Mouse (Mus musculus) myocyte (in vitro differentiated cells): ENCODE results near the gene Arhgap22. TPM values are rescaled to one million over a fixed set of nuclear protein-coding genes. Genes with fewer than 3 reads are reported as not detected.
A peak's percentile ranks its signal among the peaks of the same experiment; 100 is the strongest.

Experiments
- H3K27me3 ChIP-seq: one replicate; pipeline ENCODE4 v1.6.1; 2011; ENCODE audit not compliant: control insufficient read depth, insufficient read depth, insufficient read length
- H3K36me3 ChIP-seq: one replicate; pipeline ENCODE4 v1.6.1; 2011; ENCODE audit not compliant: control insufficient read depth, insufficient read depth
- H3K4me2 ChIP-seq: one replicate; pipeline ENCODE4 v1.6.1; 2011; ENCODE audit warnings: low read depth, control low read depth
- H3K4me3 ChIP-seq: one replicate; pipeline ENCODE4 v1.5.1; 2011; ENCODE audit warnings: mild to moderate bottlenecking, control low read depth, moderate library complexity
- H3K79me2 ChIP-seq: one replicate; pipeline ENCODE4 v1.6.1; 2011; ENCODE audit not compliant: control insufficient read depth, insufficient read depth
- H3ac ChIP-seq: one replicate; pipeline ENCODE4 v1.6.1; 2011; ENCODE audit not compliant: control insufficient read depth, insufficient read length
- CEBPB ChIP-seq: IDR thresholded peaks from 2 replicates; pipeline ENCODE4 v1.6.1; 2011; ENCODE audit warnings: mild to moderate bottlenecking, moderate library complexity; ENCODE audit not compliant: poor library complexity, insufficient read depth, severe bottlenecking
- E2F4 ChIP-seq: IDR thresholded peaks from one replicate; pipeline ENCODE4 v1.6.1; 2011; ENCODE audit warnings: mild to moderate bottlenecking, control low read depth, moderate library complexity; ENCODE audit not compliant: insufficient read depth
- MAX ChIP-seq: IDR thresholded peaks from one replicate; pipeline ENCODE4 v1.6.1; 2011; ENCODE audit warnings: low read depth, mild to moderate bottlenecking, control low read depth
- MYOD1 ChIP-seq, 3 experiments: IDR thresholded peaks; one replicate each; pipeline ENCODE4 v1.6.1; 2011; ENCODE audit warnings: control low read depth in 2 of 3, low read depth in 2 of 3, mild to moderate bottlenecking in 2 of 3, moderate library complexity in 1 of 3; ENCODE audit not compliant: insufficient read length in 2 of 3, control insufficient read depth in 1 of 3
- MYOG ChIP-seq, 3 experiments: IDR thresholded peaks; one replicate each; pipeline ENCODE4 v1.6.1; 2011; ENCODE audit warnings: control low read depth in 2 of 3, low read depth in 2 of 3, mild to moderate bottlenecking in 2 of 3; ENCODE audit not compliant: insufficient read length in 2 of 3, control insufficient read depth in 1 of 3, insufficient read depth in 1 of 3
- POLR2A ChIP-seq: IDR thresholded peaks from one replicate; pipeline ENCODE4 v1.6.1; 2011; ENCODE audit warnings: low read depth, mild to moderate bottlenecking, control low read depth, moderate library complexity; ENCODE audit not compliant: insufficient read length
- POLR2AphosphoS2 ChIP-seq: IDR thresholded peaks from one replicate; pipeline ENCODE4 v1.6.1; 2011; ENCODE audit warnings: low read depth, control low read depth; ENCODE audit not compliant: insufficient read length
- REST ChIP-seq: IDR thresholded peaks from one replicate; pipeline ENCODE4 v1.6.1; 2011; ENCODE audit warnings: mild to moderate bottlenecking, control low read depth, moderate library complexity; ENCODE audit not compliant: insufficient read depth, insufficient read length
- SRF ChIP-seq: IDR thresholded peaks from one replicate; pipeline ENCODE4 v1.6.1; 2011; ENCODE audit warnings: low read depth; ENCODE audit not compliant: control insufficient read depth, insufficient read length
- TCF12 ChIP-seq: IDR thresholded peaks from one replicate; pipeline ENCODE4 v1.6.1; 2011; ENCODE audit warnings: mild to moderate bottlenecking, control low read depth; ENCODE audit not compliant: poor library complexity, insufficient read depth, severe bottlenecking
- TCF3 ChIP-seq: IDR thresholded peaks from one replicate; pipeline ENCODE4 v1.6.1; 2011; ENCODE audit warnings: low read depth, control low read depth; ENCODE audit not compliant: insufficient read length
- USF1 ChIP-seq: IDR thresholded peaks from one replicate; pipeline ENCODE4 v1.6.1; 2011; ENCODE audit warnings: low read depth, mild to moderate bottlenecking, control low read depth, moderate library complexity
- polyA plus RNA-seq: library from polyadenylated mRNA; unstranded; fragments of >200 nt; fragmentation: generic; extraction: Trizol; gene quantifications from one replicate; pipeline ENCODE4 v1.2.1, GENCODE M21; 2012; ENCODE audit warnings: missing spikeins

The Arhgap22 gene
- polyA plus RNA-seq, 1 experiment = 53.3 TPM

DNA sequence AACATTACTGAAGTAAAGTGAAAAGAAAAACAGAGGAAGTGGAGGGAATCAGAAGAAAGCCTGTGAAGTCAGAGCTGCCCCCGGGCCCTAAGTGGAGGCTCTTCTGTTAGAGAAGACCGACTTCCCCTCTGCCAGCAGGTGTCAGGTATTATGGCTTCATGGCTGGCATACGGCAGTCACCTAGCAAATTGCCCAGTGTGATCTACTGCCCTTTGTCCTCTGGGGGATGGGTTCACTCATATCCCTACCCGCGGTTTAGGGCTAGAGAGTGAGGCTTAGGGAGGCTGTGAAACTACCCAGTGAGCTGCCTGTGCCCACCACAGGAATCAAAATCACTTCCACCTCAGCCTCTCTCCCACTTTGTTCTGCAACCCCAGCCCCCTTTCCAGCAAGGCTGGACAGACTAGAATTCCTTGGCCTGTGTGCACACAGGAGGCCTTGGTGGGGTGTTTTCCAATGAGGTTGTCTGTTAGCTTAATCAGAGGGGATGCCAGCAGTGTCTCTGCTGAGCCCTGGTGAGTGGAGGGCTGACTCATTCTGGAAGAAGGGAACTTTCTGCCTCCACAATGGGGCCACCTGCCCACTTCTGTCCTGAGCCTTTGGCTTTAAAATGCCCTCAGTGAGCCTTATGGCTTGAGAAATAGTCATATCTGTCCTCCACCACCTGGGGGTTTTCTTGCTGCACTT lies 1.4 kb upstream of the Arhgap22 start:
- Histone ChIP-seq H3ac (no peak overlapping the region), H3K27me3 (peaks cover 4% of the 10 kb centered on the region), H3K36me3 (no peaks in the 10 kb centered on the region), H3K79me2 (no peaks in the 10 kb centered on the region), H3K4me2 (peak overlapping the region; percentile 5), H3K4me3 (no peak overlapping the region)
- TF ChIP-seq MYOD1 (IDR thresholded peaks at IDR 0.05; ENCODE audit: control insufficient read depth in 1 of 3, insufficient read length in 2 of 3, low read depth in 2 of 3) (peak in 1 of 3 experiments; percentile 30), MYOG (IDR thresholded peaks at IDR 0.05; ENCODE audit: control insufficient read depth in 1 of 3, insufficient read depth in 1 of 3, insufficient read length in 2 of 3, low read depth in 2 of 3) (no peak)

DNA sequence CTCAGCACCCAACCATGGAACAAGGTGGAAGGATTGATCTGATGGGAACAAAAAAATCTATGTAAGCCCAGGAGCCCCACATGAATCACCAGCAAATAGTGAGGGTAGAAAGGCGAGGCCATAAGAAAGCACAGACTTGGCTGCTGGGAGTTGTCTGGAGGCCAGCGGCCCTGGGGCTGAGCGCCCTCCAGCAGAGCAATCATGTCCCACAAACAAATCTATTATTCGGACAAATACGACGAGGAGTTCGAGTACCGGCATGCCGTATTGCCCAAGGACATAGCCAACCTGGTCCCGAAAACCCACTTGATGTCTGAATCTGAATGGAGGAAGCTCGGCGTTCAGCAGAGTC lies 892 bp upstream of the Arhgap22 start:
- Histone ChIP-seq H3ac (no peak overlapping the region), H3K36me3 (no peaks in the 10 kb centered on the region), H3K4me3 (no peak overlapping the region), H3K4me2 (peak overlapping the region; percentile 5), H3K27me3 (peaks cover 4% of the 10 kb centered on the region), H3K79me2 (no peaks in the 10 kb centered on the region)
- no peak for TF ChIP-seq SRF
- no peak for TF ChIP-seq TCF12
- no peak for TF ChIP-seq USF1
- no peak for TF ChIP-seq POLR2AphosphoS2
- no peak for TF ChIP-seq REST
- TF ChIP-seq MYOG (IDR thresholded peaks at IDR 0.05; ENCODE audit: control insufficient read depth in 1 of 3, insufficient read depth in 1 of 3, insufficient read length in 2 of 3, low read depth in 2 of 3) = no peak
- TF ChIP-seq CEBPB = no peak
- TF ChIP-seq TCF3 = no peak
- TF ChIP-seq MYOD1 (IDR thresholded peaks at IDR 0.05; ENCODE audit: control insufficient read depth in 1 of 3, insufficient read length in 2 of 3, low read depth in 2 of 3) = no peak
- no peak for TF ChIP-seq MAX

DNA sequence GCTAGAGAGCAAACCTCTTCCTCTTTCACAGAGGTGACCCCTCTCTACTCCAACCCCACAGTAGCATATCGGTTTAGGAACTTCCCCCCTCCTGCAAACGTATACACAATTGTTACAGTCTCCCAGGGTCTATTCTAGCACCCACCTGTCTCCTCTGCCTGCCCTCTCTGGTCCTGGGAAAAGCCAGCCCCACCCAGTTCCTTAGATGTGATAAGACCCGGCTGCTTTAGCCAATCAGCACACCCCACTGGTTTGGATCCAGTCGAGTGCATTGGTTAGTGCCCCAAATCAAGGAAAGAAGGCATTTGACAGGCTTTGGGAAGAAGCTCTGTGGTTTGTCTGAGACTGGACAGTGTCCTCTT lies 922 bp downstream of the Arhgap22 start:
- Histone ChIP-seq H3K4me2 (peak overlapping the region; percentile 80), H3ac (no peak overlapping the region), H3K4me3 (no peak overlapping the region), H3K36me3 (no peaks in the 10 kb centered on the region), H3K79me2 (no peaks in the 10 kb centered on the region), H3K27me3 (no peaks in the 10 kb centered on the region)
- TF ChIP-seq MYOD1 (IDR thresholded peaks at IDR 0.05; ENCODE audit: control insufficient read depth in 1 of 3, insufficient read length in 2 of 3, low read depth in 2 of 3) (peak in 1 of 3 experiments; percentile 25), POLR2AphosphoS2 (no peak)

DNA sequence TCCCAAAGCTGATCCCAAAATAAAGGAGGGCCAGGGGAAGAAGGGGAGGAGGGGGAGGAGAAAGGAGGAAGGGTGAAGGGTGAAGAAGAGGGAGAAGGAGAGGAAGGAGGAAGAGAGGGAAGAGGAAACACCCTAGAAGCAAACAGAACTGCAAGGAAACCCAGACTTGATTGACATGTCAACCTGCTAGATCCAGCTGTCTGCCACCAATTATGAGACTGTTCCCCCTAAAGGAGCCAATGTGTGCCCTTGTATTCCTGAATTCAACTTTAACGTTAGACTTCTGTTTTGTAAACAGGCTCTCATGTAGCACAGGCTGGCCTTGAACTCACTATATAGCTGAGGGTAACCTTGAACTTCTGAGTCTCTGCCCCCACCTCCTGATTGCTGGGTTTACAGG lies 1.3 kb downstream of the Arhgap22 start:
- no peak overlapping the region for H3ac ChIP-seq
- no peaks in the 10 kb centered on the region for H3K79me2 ChIP-seq
- H3K4me2 ChIP-seq = peak overlapping the region; percentile 80
- no peak overlapping the region for H3K4me3 ChIP-seq
- H3K27me3 ChIP-seq = no peaks in the 10 kb centered on the region
- no peaks in the 10 kb centered on the region for H3K36me3 ChIP-seq
- no peak for TF ChIP-seq MYOG (IDR thresholded peaks at IDR 0.05; ENCODE audit: control insufficient read depth in 1 of 3, insufficient read depth in 1 of 3, insufficient read length in 2 of 3, low read depth in 2 of 3)
- peak in 2 of 3 experiments; percentile 57 to 71 for TF ChIP-seq MYOD1 (IDR thresholded peaks at IDR 0.05; ENCODE audit: control insufficient read depth in 1 of 3, insufficient read length in 2 of 3, low read depth in 2 of 3)
- TF ChIP-seq POLR2A = no peak
- TF ChIP-seq E2F4 = no peak

DNA sequence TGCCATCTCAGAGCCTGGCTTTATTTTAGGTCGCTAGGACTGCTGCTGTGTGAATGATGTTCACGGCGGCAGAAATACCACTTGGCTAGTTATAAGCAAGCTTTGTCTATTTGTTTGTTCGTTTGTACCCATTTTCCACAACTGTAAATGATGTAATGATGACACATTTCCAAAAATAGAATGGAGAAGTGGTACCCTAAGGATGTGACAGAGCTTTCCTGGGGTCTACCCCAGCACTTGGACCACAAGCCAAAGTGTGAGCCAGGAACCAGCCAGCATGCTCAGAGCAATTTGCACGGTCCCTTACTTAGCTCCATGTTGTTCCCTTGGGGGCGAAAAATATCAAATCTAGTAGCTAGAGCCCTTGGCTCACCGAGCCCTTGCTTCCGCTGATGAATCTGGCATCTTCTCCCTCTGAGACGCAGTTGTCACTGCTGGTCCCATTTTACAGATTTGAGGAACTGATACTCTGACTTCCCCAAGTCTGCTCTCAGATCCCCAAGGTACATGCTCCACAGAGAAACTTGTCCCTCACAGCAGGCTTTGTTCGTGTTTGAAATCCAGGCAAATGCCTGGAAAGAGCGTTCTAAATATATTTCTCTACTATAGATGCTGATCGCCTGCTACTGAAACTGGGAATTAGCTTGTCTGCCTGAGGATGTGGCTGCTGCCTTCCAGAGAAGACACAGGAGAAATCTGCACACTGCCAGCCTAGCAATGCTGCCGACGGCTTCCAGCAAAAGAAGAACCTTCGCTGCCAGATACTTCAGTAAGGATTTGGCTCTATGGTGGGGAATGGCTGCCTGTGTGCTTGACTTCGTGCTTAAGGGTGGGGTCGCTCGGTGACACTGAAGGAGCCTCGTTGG lies 2.8 kb downstream of the Arhgap22 start:
- H3K36me3 ChIP-seq = no peaks in the 10 kb centered on the region
- H3K27me3 ChIP-seq = no peaks in the 10 kb centered on the region

More for the DNA sequence above, 2.8 kb downstream of the Arhgap22 start:
- Histone ChIP-seq H3K4me3 (no peak overlapping the region), H3ac (no peak overlapping the region), H3K79me2 (no peaks in the 10 kb centered on the region), H3K4me2 (no peak overlapping the region)
- no peak for TF ChIP-seq SRF
- no peak for TF ChIP-seq POLR2AphosphoS2
- TF ChIP-seq REST = no peak
- TF ChIP-seq CEBPB = no peak
- no peak for TF ChIP-seq MAX
- TF ChIP-seq MYOD1 (IDR thresholded peaks at IDR 0.05; ENCODE audit: control insufficient read depth in 1 of 3, insufficient read length in 2 of 3, low read depth in 2 of 3) = no peak
